Mouse (Mus musculus) heart, embryonic 16.5 days (tissue): ENCODE results near the gene Syce3. TPM values are rescaled to one million over a fixed set of nuclear protein-coding genes. Genes with fewer than 3 reads are reported as not detected.

Source experiments
- ATAC-seq: fragments of 200-750 bp; cut with Nextera tagmentation; replicated peaks from 2 replicates; pipeline ENCODE4 v1.8.0; 2017; ENCODE audit warnings: moderate number of reproducible peaks; ENCODE audit not compliant: insufficient read depth, low FRiP score; ENCODE audit errors: extremely low read depth
- H3K27ac ChIP-seq: fragments of 300-500 bp; sonication (generic); 2 replicates; pipeline ENCODE4 v1.5.1; 2014; ENCODE audit warnings: mild to moderate bottlenecking, low read length, control low read depth, moderate library complexity
- H3K27me3 ChIP-seq: fragments of 300-500 bp; sonication (generic); 2 replicates; pipeline ENCODE4 v1.6.1; 2014; ENCODE audit warnings: low read length, mixed read lengths; ENCODE audit not compliant: control insufficient read depth, insufficient read depth
- H3K36me3 ChIP-seq: fragments of 300-500 bp; sonication (generic); 2 replicates; pipeline ENCODE4 v1.6.1; 2014; ENCODE audit not compliant: control insufficient read depth, insufficient read depth
- H3K4me1 ChIP-seq: fragments of 300-500 bp; sonication (generic); 2 replicates; pipeline ENCODE4 v1.6.1; 2014; ENCODE audit warnings: low read length, mixed read lengths; ENCODE audit not compliant: control insufficient read depth, insufficient read depth
- H3K4me2 ChIP-seq: fragments of 300-500 bp; sonication (generic); 2 replicates; pipeline ENCODE4 v1.6.1; 2014; ENCODE audit warnings: low read depth, mild to moderate bottlenecking, control low read depth, low read length
- H3K4me3 ChIP-seq: fragments of 300-500 bp; sonication (generic); 2 replicates; pipeline ENCODE4 v1.5.1; 2014; ENCODE audit warnings: mild to moderate bottlenecking, control low read depth, low read length
- H3K9ac ChIP-seq: fragments of 300-500 bp; sonication (generic); 2 replicates; pipeline ENCODE4 v1.6.1; 2014; ENCODE audit warnings: low read length, control low read depth
- H3K9me3 ChIP-seq: fragments of 300-500 bp; sonication (generic); replicated peaks from 2 replicates; pipeline ENCODE4 v1.6.1; 2016; ENCODE audit warnings: low read length; ENCODE audit not compliant: control insufficient read depth
- WGBS: fragments of 180-500 bp; shearing (Covaris S2); extraction: QIAGEN DNeasy Blood & Tissue Kit; methylation state at CpG from one replicate; pipeline ENCODE4 v1.1.7; 2014; 5-methylcytosine and 5-hydroxymethylcytosine counted together
- polyA plus RNA-seq: library from polyadenylated mRNA; unstranded; fragments of >200 nt; fragmentation: Nextera tagmentation; extraction: Ambion mirVana; gene quantifications from 2 replicates; pipeline ENCODE4 v1.2.1, GENCODE M21; 2015

Gene Syce3
- polyA plus RNA-seq, 1 experiment from 2014 or later, result not detected

- Histone ChIP-seq H3K36me3 (peaks cover 1% of the 10 kb centered on the region), H3K27ac (no peak overlapping the region), H3K27me3 (peaks cover 35% of the 10 kb centered on the region), H3K4me2 (peak overlapping the region; percentile 32; the same call in 1 of the 2 replicates), H3K4me3 (peak overlapping the region; percentile 8; the same call in 1 of the 2 replicates), H3K4me1 (peaks cover 28% of the 10 kb centered on the region), H3K9ac (0 out of 2 replicates have a peak overlapping the region, but pooled peaks have one; percentile 9), H3K9me3 (no peaks in the 10 kb centered on the region)
- WGBS, result 6% methylated on average over 18 of the region's 18 CpGs
- no peak for ATAC-seq
Measured at GRCm38 (mm10) chr15:89377362-89377761, 32.9 kb downstream of the Syce3 start.

- peaks cover 5% of the 10 kb centered on the region for H3K36me3 ChIP-seq
- no peak for ATAC-seq
- no peak within 1 kb of the TSS for H3K27ac ChIP-seq
- 0 out of 2 replicates have a peak within 1 kb of the TSS, but pooled peaks have one; percentile 9 for H3K9ac ChIP-seq
- 23% methylated on average over 16 of the region's 16 CpGs for WGBS
- H3K27me3 ChIP-seq, result peaks cover 35% of the 10 kb centered on the region
- H3K9me3 ChIP-seq, result no peaks in the 10 kb centered on the region
- H3K4me1 ChIP-seq, result peaks cover 28% of the 10 kb centered on the region
- peak within 1 kb of the TSS; percentile 32; the same call in 1 of the 2 replicates for H3K4me2 ChIP-seq
- peak within 1 kb of the TSS; percentile 8; the same call in 1 of the 2 replicates for H3K4me3 ChIP-seq
Measured at GRCm38 (mm10) chr15:89376957-89377356, 33.3 kb downstream of the Syce3 start, which contains the start of gene Tymp. Tymp (minus strand) TSS chr15:89377039.

GRCm38 (mm10) chr15:89376040-89376439, 34.3 kb downstream of the Syce3 start:
- no peaks in the 10 kb centered on the region for H3K9me3 ChIP-seq
- no peak overlapping the region for H3K9ac ChIP-seq
- 72% methylated on average over 7 of the region's 7 CpGs for WGBS
- ATAC-seq, result no peak
- H3K27me3 ChIP-seq, result peaks cover 35% of the 10 kb centered on the region
- no peak overlapping the region for H3K27ac ChIP-seq
- H3K4me1 ChIP-seq, result peaks cover 28% of the 10 kb centered on the region
- no peak overlapping the region for H3K4me3 ChIP-seq
- H3K36me3 ChIP-seq, result peaks cover 14% of the 10 kb centered on the region
- no peak overlapping the region for H3K4me2 ChIP-seq

GRCm38 (mm10) chr15:89374801-89375534, 35.3 kb downstream of the Syce3 start:
- no peak overlapping the region for H3K4me3 ChIP-seq
- WGBS, result 90% methylated on average over 17 of the region's 17 CpGs
- H3K36me3 ChIP-seq, result peaks cover 24% of the 10 kb centered on the region
- ATAC-seq, result no peak
- H3K9ac ChIP-seq, result no peak overlapping the region
- peaks cover 32% of the 10 kb centered on the region for H3K27me3 ChIP-seq
- H3K27ac ChIP-seq, result no peak overlapping the region
- H3K9me3 ChIP-seq, result no peaks in the 10 kb centered on the region
- no peak overlapping the region for H3K4me2 ChIP-seq
- peaks cover 28% of the 10 kb centered on the region for H3K4me1 ChIP-seq

DNA sequence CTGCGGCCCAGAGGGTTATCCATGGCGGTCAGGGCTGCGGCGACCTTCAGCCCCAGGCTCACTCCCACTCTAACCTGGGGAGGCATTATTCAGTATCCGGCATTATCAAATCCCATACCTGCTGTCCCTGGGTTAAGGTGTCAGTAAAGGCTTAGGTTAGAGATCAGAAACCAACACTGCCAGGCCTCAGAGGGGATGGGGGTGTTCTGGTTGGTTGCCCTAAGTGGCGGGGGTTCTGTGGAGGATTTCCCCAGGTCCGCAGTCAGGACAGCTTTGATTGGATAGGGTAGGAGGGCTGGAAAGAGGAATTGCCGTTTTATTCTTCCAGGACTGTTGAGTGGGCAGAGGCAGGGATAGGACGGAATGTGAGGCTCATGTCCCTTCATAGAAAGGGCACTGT, 36.0 kb downstream of the Syce3 start:
- Histone ChIP-seq H3K27ac (peak overlapping the region; percentile 97), H3K9me3 (no peaks in the 10 kb centered on the region), H3K27me3 (peaks cover 32% of the 10 kb centered on the region), H3K36me3 (peaks cover 30% of the 10 kb centered on the region), H3K4me2 (peak overlapping the region; percentile 93), H3K4me1 (peaks cover 25% of the 10 kb centered on the region), H3K9ac (peak overlapping the region; percentile 91), H3K4me3 (peak overlapping the region; percentile 88)
- WGBS, result 41% methylated on average over 9 of the region's 9 CpGs
- ATAC-seq, result peak; percentile 6; the same call in 1 of the 2 replicates

DNA sequence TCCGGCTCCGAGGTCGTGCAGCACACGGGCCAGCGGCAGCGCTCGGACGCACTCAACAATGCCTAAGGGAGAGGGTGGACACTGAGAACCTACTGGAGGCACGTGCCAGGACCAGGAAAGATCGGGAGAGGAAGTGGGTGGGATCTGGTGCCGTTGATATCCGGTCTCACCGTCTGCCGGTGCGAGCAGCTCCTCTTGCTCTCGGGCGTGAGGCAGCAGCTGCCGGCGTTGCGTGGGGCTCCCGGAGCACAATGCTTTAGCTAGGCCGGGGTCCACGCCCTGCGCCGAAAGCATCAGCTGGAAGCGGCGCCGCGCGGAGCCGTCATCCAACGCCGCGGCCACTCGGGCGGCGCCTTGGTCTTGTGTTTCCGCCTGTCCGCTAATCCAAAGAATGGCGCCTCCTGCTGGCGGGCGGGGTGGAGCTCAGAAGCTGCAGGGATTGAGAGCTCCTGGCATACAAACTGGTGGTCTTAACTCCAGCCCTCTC, 36.5 kb downstream of the Syce3 start, which contains the start of gene Sco2:
Gene Sco2, minus strand, starts transcription at position 85 of the 487 bp plus-strand sequence.
- ATAC-seq, result peak; percentile 83
- Histone ChIP-seq H3K27ac (peak within 1 kb of the TSS; percentile 97), H3K4me2 (peak within 1 kb of the TSS; percentile 93), H3K27me3 (peaks cover 27% of the 10 kb centered on the region), H3K4me3 (peak within 1 kb of the TSS; percentile 88), H3K36me3 (peaks cover 36% of the 10 kb centered on the region), H3K4me1 (peaks cover 19% of the 10 kb centered on the region), H3K9ac (peak within 1 kb of the TSS; percentile 91), H3K9me3 (no peaks in the 10 kb centered on the region)
- WGBS, result 0% methylated on average over 42 of the region's 42 CpGs

- H3K27me3 ChIP-seq, result peaks cover 23% of the 10 kb centered on the region
- H3K4me3 ChIP-seq, result peak overlapping the region; percentile 88
- H3K27ac ChIP-seq, result peak overlapping the region; percentile 97
- no peaks in the 10 kb centered on the region for H3K9me3 ChIP-seq
- peak; percentile 86 for ATAC-seq
- H3K4me2 ChIP-seq, result peak overlapping the region; percentile 93
- peaks cover 15% of the 10 kb centered on the region for H3K4me1 ChIP-seq
- H3K36me3 ChIP-seq, result peaks cover 42% of the 10 kb centered on the region
- peak overlapping the region; percentile 91 for H3K9ac ChIP-seq
- WGBS, result 2% methylated on average over 35 of the region's 35 CpGs
Measured at GRCm38 (mm10) chr15:89373027-89373761, 37.1 kb downstream of the Syce3 start.

- peaks cover 48% of the 10 kb centered on the region for H3K36me3 ChIP-seq
- 83% methylated on average over 7 of the region's 7 CpGs for WGBS
- no peaks in the 10 kb centered on the region for H3K9me3 ChIP-seq
- H3K9ac ChIP-seq, result peak overlapping the region; percentile 91; the same call in 1 of the 2 replicates
- ATAC-seq, result no peak
- peaks cover 16% of the 10 kb centered on the region for H3K27me3 ChIP-seq
- H3K4me3 ChIP-seq, result peak overlapping the region; percentile 88; the same call in 1 of the 2 replicates
- H3K4me2 ChIP-seq, result peak overlapping the region; percentile 93
- H3K27ac ChIP-seq, result peak overlapping the region; percentile 97
- H3K4me1 ChIP-seq, result peaks cover 15% of the 10 kb centered on the region
Measured at GRCm38 (mm10) chr15:89372536-89372935, 37.8 kb downstream of the Syce3 start.
